Mouse (Mus musculus): ENCODE data around the gene Glipr1.

- TF ChIP-seq CTCF (IDR thresholded peaks at IDR 0.05; ENCODE audit: borderline replicate concordance, extremely low read depth, insufficient read depth, insufficient read length) = no peak
- no peak for TF ChIP-seq POLR2A (IDR thresholded peaks at IDR 0.05; ENCODE audit: borderline replicate concordance, extremely low read depth, insufficient read depth, insufficient read length, poor library complexity, severe bottlenecking)
Observed at GRCm38 (mm10) chr10:111945563-111945962, 56.9 kb downstream of the Glipr1 start.

All from brain, embryonic 14.5 days (tissue).